Mouse (Mus musculus): ENCODE results near the gene Olfr138. TPM values are rescaled to one million over a fixed set of nuclear protein-coding genes. Genes with fewer than 3 reads are reported as not detected.

Olfr138 gene
- not detected in 2 replicates for total RNA-seq (2017)

DNA sequence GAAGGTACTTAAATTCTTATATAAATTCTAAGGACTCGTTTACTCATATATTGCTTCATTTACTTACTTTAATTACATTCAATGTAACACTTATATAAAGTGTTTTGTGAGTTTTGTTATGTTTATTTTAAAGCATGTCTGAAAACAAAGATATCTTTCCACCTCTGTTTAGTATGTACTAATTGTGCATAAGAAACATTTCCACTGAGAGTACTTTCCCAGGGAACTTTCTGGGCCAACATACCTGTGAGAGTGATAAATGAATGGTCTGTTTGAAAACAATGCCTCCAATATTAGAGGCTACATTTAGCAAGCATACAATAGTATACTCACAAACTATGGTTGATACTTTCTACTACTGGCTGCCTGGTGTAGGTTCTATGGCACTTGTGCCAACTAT lies at the start of gene Olfr138:
TSS of gene Olfr138 (plus strand) at position 301 of the 400 bp plus-strand sequence.
- no peak for ATAC-seq (replicated peaks; ENCODE audit: low read depth, poor library complexity, severe bottlenecking)

DNA sequence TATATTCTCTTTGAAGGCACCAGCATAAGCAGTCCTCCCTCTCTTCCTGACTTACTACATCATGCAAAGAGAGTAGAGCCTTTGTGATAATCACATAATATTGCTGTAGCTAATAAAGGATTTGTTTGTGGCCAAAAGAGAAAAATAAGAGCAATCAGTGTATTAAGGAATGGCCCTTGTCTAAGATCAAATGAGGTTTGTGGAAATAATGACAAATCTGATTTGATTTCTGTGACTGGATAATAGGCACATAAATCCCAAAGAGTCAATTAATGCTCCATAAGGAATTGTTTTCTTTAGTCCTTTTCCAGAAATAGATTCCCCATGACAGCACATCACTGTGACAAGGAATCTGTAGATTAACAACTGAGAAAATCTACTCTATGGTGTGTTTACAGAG lies 46.6 kb downstream of the Olfr138 start, which contains the start of gene Olfr137:
TSS of gene Olfr137 (minus strand) at position 101 of the 400 bp plus-strand sequence.
- no peak for ATAC-seq (replicated peaks; ENCODE audit: low read depth, poor library complexity, severe bottlenecking)

Other genes starting within 250 kb of the Olfr138 start
- not detected in 2 replicates for gene Olfr129, start 201.0 kb upstream of the Olfr138 start, total RNA-seq (2017)
- gene Olfr130, start 197.1 kb upstream of the Olfr138 start, total RNA-seq (2017) = not detected in 2 replicates
- gene Olfr131, start 172.3 kb upstream of the Olfr138 start, total RNA-seq (2017) = not detected in 2 replicates
- not detected in 2 replicates for gene Olfr132, start 126.5 kb upstream of the Olfr138 start, total RNA-seq (2017)
- gene Olfr133, start 115.8 kb upstream of the Olfr138 start, total RNA-seq (2017) = not detected in 2 replicates
- gene Olfr134, start 89.6 kb upstream of the Olfr138 start, total RNA-seq (2017) = not detected in 2 replicates
- gene Olfr135, start 56.7 kb upstream of the Olfr138 start, total RNA-seq (2017) = not detected in 2 replicates
- gene Olfr137, start 46.5 kb downstream of the Olfr138 start, total RNA-seq (2017) = not detected in 2 replicates
- not detected in 2 replicates for gene Olfr136, start 68.8 kb downstream of the Olfr138 start, total RNA-seq (2017)
- gene Esp36, start 159.2 kb downstream of the Olfr138 start, total RNA-seq (2017) = not detected in 2 replicates

Measured in common myeloid progenitor, adult 5-6 weeks (primary cell).